12 mouse cellular contexts compared by ENCODE assay signal in the genomic region with DNA sequence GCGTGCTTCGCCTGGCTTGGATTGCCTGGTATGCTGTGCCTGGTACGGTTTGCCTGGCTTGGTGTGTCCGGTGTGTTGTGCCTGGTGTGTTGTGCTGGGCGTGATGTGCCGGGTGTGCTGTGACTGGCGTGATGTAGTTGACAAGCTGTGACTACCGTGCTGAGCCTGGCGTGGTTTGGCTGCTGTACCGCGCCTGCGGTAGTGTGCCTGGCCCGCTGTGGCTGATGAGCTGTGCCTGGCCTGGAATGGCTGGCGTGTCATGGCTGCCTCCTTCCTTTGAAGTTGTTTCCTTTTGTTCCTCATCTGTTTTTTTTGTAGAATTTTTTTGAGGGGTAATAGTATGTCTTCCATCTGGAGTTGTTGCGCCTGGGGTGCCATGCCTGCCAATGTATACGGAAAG. TPM values are rescaled to one million over a fixed set of nuclear protein-coding genes. Genes with fewer than 3 reads are reported as not detected.
DNase-seq lines count a peak whose midpoint lies in the region; ATAC-seq and TF ChIP-seq lines count a peak whose summit lies in the region.
"Had no signal": no experiment of that assay in that cellular context is flagged by ENCODE, and none has a peak within 500 bp of the region (broad histone marks: within the 10 kb centered on the region; RNA-seq: fewer than 3 reads in every experiment).

No protein-coding gene starts in this region.

- peak overlapping the region; percentile 51 for H3K27ac ChIP-seq in kidney, postnatal 0 days
- no peak overlapping the region; the same call in 1 of the 2 replicates for H3K27ac ChIP-seq in forebrain, postnatal 0 days (ENCODE audit: low read depth, low read length)
- no peak overlapping the region; the same call in 1 of the 2 replicates for H3K27ac ChIP-seq in midbrain, embryonic 13.5 days
- H3K27ac ChIP-seq in heart, adult 2 months, result no peak overlapping the region
- H3K27ac ChIP-seq: left cerebral cortex, adult 2 months had no signal

- no peak for TF ChIP-seq EP300 in heart, adult 2 months (IDR thresholded peaks at IDR 0.05; ENCODE audit: insufficient read depth, low read depth, low read length)

- H3K9ac ChIP-seq in kidney, postnatal 0 days (ENCODE audit: low read depth, low read length), result no peak overlapping the region
- no peak overlapping the region for H3K9ac ChIP-seq in forebrain, postnatal 0 days
- no peak overlapping the region for H3K9ac ChIP-seq in midbrain, embryonic 13.5 days (replicated peaks)
- H3K9ac ChIP-seq in heart, adult 2 months (ENCODE audit: low read depth, low read length), result no peak overlapping the region

- H3K4me2 ChIP-seq in kidney, postnatal 0 days (ENCODE audit: low read length), result no peak overlapping the region
- H3K4me2 ChIP-seq in forebrain, postnatal 0 days (ENCODE audit: low read depth), result no peak overlapping the region
- peak overlapping the region; percentile 38 for H3K4me2 ChIP-seq in midbrain, embryonic 13.5 days (replicated peaks)

- TF ChIP-seq CTCF in kidney, postnatal 0 days (IDR thresholded peaks at IDR 0.05; ENCODE audit: low read depth), result no peak
- TF ChIP-seq CTCF in brain, embryonic 14.5 days (IDR thresholded peaks at IDR 0.05; ENCODE audit: borderline replicate concordance, extremely low read depth, insufficient read depth, insufficient read length), result no peak
- no peak for TF ChIP-seq CTCF in forebrain, postnatal 0 days (IDR thresholded peaks at IDR 0.05; ENCODE audit: low read depth)
- no peak for TF ChIP-seq CTCF in heart, adult 2 months (IDR thresholded peaks at IDR 0.05)

- no peaks in the 10 kb centered on the region for H3K9me3 ChIP-seq in kidney, postnatal 0 days (replicated peaks; ENCODE audit: low read length)
- no peaks in the 10 kb centered on the region for H3K9me3 ChIP-seq in forebrain, postnatal 0 days (ENCODE audit: low read length)
- H3K9me3 ChIP-seq in midbrain, embryonic 13.5 days, result no peaks in the 10 kb centered on the region

- no peaks in the 10 kb centered on the region for H3K27me3 ChIP-seq in kidney, postnatal 0 days (ENCODE audit: insufficient read depth, low read length)
- H3K27me3 ChIP-seq in forebrain, postnatal 0 days (ENCODE audit: insufficient read depth, low read length), result no peaks in the 10 kb centered on the region
- H3K27me3 ChIP-seq in midbrain, embryonic 13.5 days, result peaks cover 3% of the 10 kb centered on the region; the same call in 1 of the 2 replicates
- no peaks in the 10 kb centered on the region for H3K27me3 ChIP-seq in heart, adult 2 months (ENCODE audit: control insufficient read depth, insufficient read depth, low read length)

- ATAC-seq in kidney, postnatal 0 days (replicated peaks; ENCODE audit: low FRiP score, low read depth), result peak; percentile 31; the same call in 1 of the 2 replicates
- ATAC-seq in forebrain, postnatal 0 days, result peak; percentile 27; the same call in 1 of the 2 replicates
- ATAC-seq in midbrain, embryonic 13.5 days, result peak; percentile 30; the same call in 1 of the 2 replicates

- H3K79me2 ChIP-seq in heart, adult 2 months (replicated peaks; ENCODE audit: control insufficient read depth, insufficient read depth, low read length), result no peaks in the 10 kb centered on the region

- H3K4me1 ChIP-seq in kidney, postnatal 0 days (replicated peaks; ENCODE audit: insufficient read depth, low read length), result peaks cover 4% of the 10 kb centered on the region; the same call in 1 of the 2 replicates
- H3K4me1 ChIP-seq in forebrain, postnatal 0 days (ENCODE audit: insufficient read depth), result peaks cover 7% of the 10 kb centered on the region; the same call in 1 of the 2 replicates
- peaks cover 11% of the 10 kb centered on the region for H3K4me1 ChIP-seq in midbrain, embryonic 13.5 days (replicated peaks)
- H3K4me1 ChIP-seq in heart, adult 2 months (ENCODE audit: control insufficient read depth, insufficient read depth, low read length), result no peaks in the 10 kb centered on the region

- no peak for DNase-seq in kidney, postnatal 0 days (ENCODE audit: low spot score)
- DNase-seq in kidney, postnatal 14 days, result no peak
- DNase-seq in brain, embryonic 14.5 days (ENCODE audit: low read depth), result peak; percentile 46
- DNase-seq in forebrain, postnatal 0 days, result no peak
- DNase-seq in spleen, postnatal 10 days (ENCODE audit: low spot score in 2 of 2), result no peak
- no peak for DNase-seq in MN1 (ENCODE audit: low spot score)
- no peak for DNase-seq in heart, adult 2 months

- 68% methylated on average over 16 of the region's 16 CpGs for WGBS in kidney, postnatal 0 days
- 35% methylated on average over 16 of the region's 16 CpGs for WGBS in forebrain, postnatal 0 days
- WGBS in midbrain, embryonic 13.5 days, result 43% methylated on average over 16 of the region's 16 CpGs
- WGBS in heart, adult 2 months, result 76% methylated on average over 16 of the region's 16 CpGs

- intact Hi-C loops in heart, adult 2 months (cut with DNase I), result no loop called here

- H3K36me3 ChIP-seq in kidney, postnatal 0 days (ENCODE audit: insufficient read depth, low read length), result no peaks in the 10 kb centered on the region
- no peaks in the 10 kb centered on the region for H3K36me3 ChIP-seq in forebrain, postnatal 0 days (ENCODE audit: insufficient read depth)
- H3K36me3 ChIP-seq in midbrain, embryonic 13.5 days, result no peaks in the 10 kb centered on the region
- no peaks in the 10 kb centered on the region for H3K36me3 ChIP-seq in heart, adult 2 months (ENCODE audit: control insufficient read depth, insufficient read depth, low read length)

- no peak overlapping the region for H3K4me3 ChIP-seq in kidney, postnatal 0 days (replicated peaks; ENCODE audit: low read depth, low read length)
- no peak overlapping the region for H3K4me3 ChIP-seq in forebrain, postnatal 0 days (ENCODE audit: low read depth, low read length)
- H3K4me3 ChIP-seq in midbrain, embryonic 13.5 days (replicated peaks), result no peak overlapping the region
- no peak overlapping the region for H3K4me3 ChIP-seq in heart, adult 2 months
- H3K4me3 ChIP-seq: left cerebral cortex, adult 2 months had no signal

- TF ChIP-seq POLR2A in brain, embryonic 14.5 days (IDR thresholded peaks at IDR 0.05; ENCODE audit: borderline replicate concordance, extremely low read depth, insufficient read depth, insufficient read length, poor library complexity, severe bottlenecking), result no peak
- no peak for TF ChIP-seq POLR2A in heart, adult 2 months (IDR thresholded peaks at IDR 0.05; ENCODE audit: insufficient read depth, low read depth, low read length)

RNA-seq across cellular contexts. Expression of a gene that starts 8.2 kb away (rescaled TPM):
- polyA plus RNA-seq in kidney, postnatal 0 days (2015; fragmentation: Nextera tagmentation; extraction: Ambion mirVana), result 93.7 and 94.5 TPM in 2 replicates
- polyA plus RNA-seq in brain, embryonic 14.5 days (2012; rRNA removed), result 65.6 and 94.1 TPM in 2 replicates
- 46.3 and 61.1 TPM in 2 replicates for total RNA-seq in forebrain, postnatal 0 days (2014; rRNA removed)
- 86.7 and 91.4 TPM in 2 replicates for polyA plus RNA-seq in forebrain, postnatal 0 days (2015; fragmentation: Nextera tagmentation; extraction: Ambion mirVana)
- polyA plus RNA-seq in midbrain, embryonic 13.5 days (2015; fragmentation: Nextera tagmentation; extraction: Ambion mirVana), result 50.7 and 51.2 TPM in 2 replicates
- 10 to 100 TPM; 56.9 to 64.5 TPM for total RNA-seq in heart, adult 2 months (2021)
- 90.2 and 110 TPM in 2 replicates for polyA plus RNA-seq in heart, adult 2 months (2012; rRNA removed)

RNA-seq across cellular contexts. Expression of a gene that starts 14.7 kb away (rescaled TPM):
- polyA plus RNA-seq in kidney, postnatal 0 days (2015; fragmentation: Nextera tagmentation; extraction: Ambion mirVana), result 72.4 and 72.9 TPM in 2 replicates
- polyA plus RNA-seq in brain, embryonic 14.5 days (2012; rRNA removed), result 2.8 and 4.7 TPM in 2 replicates
- 5.5 and 8.8 TPM in 2 replicates for total RNA-seq in forebrain, postnatal 0 days (2014; rRNA removed)
- 10.6 and 10.9 TPM in 2 replicates for polyA plus RNA-seq in forebrain, postnatal 0 days (2015; fragmentation: Nextera tagmentation; extraction: Ambion mirVana)
- 1.7 and 1.8 TPM in 2 replicates for polyA plus RNA-seq in midbrain, embryonic 13.5 days (2015; fragmentation: Nextera tagmentation; extraction: Ambion mirVana)
- under 1 TPM in 1 of 2 experiments, not detected in 1; 0.26 TPM for total RNA-seq in heart, adult 2 months (2021)
- polyA plus RNA-seq in heart, adult 2 months (2012; rRNA removed), result 0.12 and 6.8 TPM in 2 replicates
- total RNA-seq: CH12.LX; heart, postnatal 25 days had no signal

RNA-seq across cellular contexts. Expression of a gene that starts 22.5 kb away (rescaled TPM):
- polyA plus RNA-seq in kidney, postnatal 0 days (2015; fragmentation: Nextera tagmentation; extraction: Ambion mirVana), result 6.6 and 9.0 TPM in 2 replicates
- polyA plus RNA-seq in brain, embryonic 14.5 days (2012; rRNA removed), result 151 and 152 TPM in 2 replicates
- 152 and 167 TPM in 2 replicates for total RNA-seq in forebrain, postnatal 0 days (2014; rRNA removed)
- polyA plus RNA-seq in forebrain, postnatal 0 days (2015; fragmentation: Nextera tagmentation; extraction: Ambion mirVana), result 143 and 171 TPM in 2 replicates
- 63.4 and 69.7 TPM in 2 replicates for polyA plus RNA-seq in midbrain, embryonic 13.5 days (2015; fragmentation: Nextera tagmentation; extraction: Ambion mirVana)
- total RNA-seq in heart, adult 2 months (2021), result 1 to 10 TPM; 1.4 to 1.5 TPM
- polyA plus RNA-seq in heart, adult 2 months (2012; rRNA removed), result 4.7 and 5.1 TPM in 2 replicates

RNA-seq across cellular contexts. Expression of a gene that starts 54.0 kb away (rescaled TPM):
- 55.7 and 59.1 TPM in 2 replicates for polyA plus RNA-seq in kidney, postnatal 0 days (2015; fragmentation: Nextera tagmentation; extraction: Ambion mirVana)
- 3.2 and 3.5 TPM in 2 replicates for polyA plus RNA-seq in brain, embryonic 14.5 days (2012; rRNA removed)
- total RNA-seq in forebrain, postnatal 0 days (2014; rRNA removed), result not detected in 2 replicates
- polyA plus RNA-seq in forebrain, postnatal 0 days (2015; fragmentation: Nextera tagmentation; extraction: Ambion mirVana), result not detected in 2 replicates
- polyA plus RNA-seq in midbrain, embryonic 13.5 days (2015; fragmentation: Nextera tagmentation; extraction: Ambion mirVana), result not detected in 2 replicates
- total RNA-seq in heart, adult 2 months (2021), result not detected
- 0.68 TPM in 1 of 2 replicates, not detected in the other for polyA plus RNA-seq in heart, adult 2 months (2012; rRNA removed)
- total RNA-seq: adrenal gland, postnatal 14 days; heart, postnatal 25 days; left cerebral cortex, adult 2 months had no signal
